Mouse (Mus musculus) liver, postnatal 0 days (tissue): Measurements from ENCODE around the gene Aars2.

Experiments
- CTCF ChIP-seq: sonication (generic); IDR thresholded peaks from 2 replicates; pipeline ENCODE4 v1.5.1; 2016; ENCODE audit warnings: antibody characterized with exemption, low read depth
- EP300 ChIP-seq: IDR thresholded peaks from 2 replicates; pipeline ENCODE4 v1.6.1; 2016; ENCODE audit warnings: antibody characterized with exemption, low read depth, mild to moderate bottlenecking

DNA sequence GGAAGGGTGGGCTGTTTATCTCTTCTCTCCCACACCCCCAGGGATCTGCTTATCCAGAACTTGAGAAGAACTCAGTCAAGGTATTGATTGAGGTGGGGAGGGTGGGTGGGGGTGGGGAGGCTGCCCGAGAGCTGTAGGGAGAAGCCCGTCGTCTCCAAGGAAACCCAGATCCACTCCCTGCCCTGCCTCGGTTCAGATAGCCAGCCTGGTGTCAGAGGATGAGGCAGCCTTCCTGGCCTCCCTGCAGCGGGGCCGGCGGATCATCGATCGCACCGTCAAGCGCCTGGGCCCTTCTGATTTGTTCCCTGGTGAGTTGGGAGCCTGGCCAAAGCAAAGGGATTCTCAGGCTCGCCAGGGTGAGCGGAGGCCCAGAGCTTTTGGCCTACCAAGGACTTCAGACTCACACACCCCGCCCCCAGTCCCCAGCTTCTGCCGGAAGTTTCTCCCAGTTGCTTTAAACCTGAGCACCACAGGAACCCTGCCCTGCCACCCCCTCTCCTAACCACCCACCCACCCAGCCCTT lies 8.6 kb downstream of the Aars2 start:
- TF ChIP-seq CTCF (no peak), EP300 (no peak)
